Mouse (Mus musculus) ES-E14 (cell line): ENCODE measurements around the gene Frrs1l.

Source experiments
- CHD2 ChIP-seq: IDR thresholded peaks from 2 replicates; pipeline ENCODE4 v1.6.1; 2014; ENCODE audit warnings: mild to moderate bottlenecking, low read depth, low read length, inconsistent platforms
- MAFK ChIP-seq: IDR thresholded peaks from 2 replicates; pipeline ENCODE4 v1.6.1; 2014; ENCODE audit warnings: mild to moderate bottlenecking, low read depth, low read length, inconsistent platforms; ENCODE audit not compliant: insufficient read depth
- ZC3H11A ChIP-seq: IDR thresholded peaks from 2 replicates; pipeline ENCODE4 v1.6.1; 2012; ENCODE audit warnings: low read depth, mild to moderate bottlenecking, inconsistent platforms, low read length, borderline replicate concordance
- ZNF384 ChIP-seq: IDR thresholded peaks from 2 replicates; pipeline ENCODE4 v1.6.1; 2012; ENCODE audit warnings: low read depth, low read length, inconsistent platforms

GRCm38 (mm10) chr4:56941481-56941880 is 48.7 kb downstream of the Frrs1l start:
- TF ChIP-seq ZC3H11A (no peak), CHD2 (no peak), MAFK (no peak), ZNF384 (no peak)
